Mouse (Mus musculus) kidney, embryonic 14.5 days (tissue): Measurements from ENCODE around the gene Depdc1b. TPM values are rescaled to one million over a fixed set of nuclear protein-coding genes. Genes with fewer than 3 reads are reported as not detected.
A peak's percentile ranks its signal among the peaks of the same experiment; 100 is the strongest.

Experiments
- ATAC-seq: fragments of 200-750 bp; cut with Nextera tagmentation; 2 replicates; pipeline ENCODE4 v1.8.0; 2017; ENCODE audit warnings: moderate number of reproducible peaks, mild to moderate bottlenecking, moderate TSS enrichment, moderate library complexity; ENCODE audit not compliant: low FRiP score, low TSS enrichment
- H3K27ac ChIP-seq: fragments of 300-500 bp; sonication (generic); 2 replicates; pipeline ENCODE4 v1.5.1; 2014; ENCODE audit warnings: low read depth, mild to moderate bottlenecking, low read length, moderate library complexity, mixed read lengths
- H3K27me3 ChIP-seq: fragments of 300-500 bp; sonication (generic); 2 replicates; pipeline ENCODE4 v1.6.1; 2014; ENCODE audit warnings: mild to moderate bottlenecking, low read length; ENCODE audit not compliant: control insufficient read depth, insufficient read depth
- H3K36me3 ChIP-seq: fragments of 300-500 bp; sonication (generic); 2 replicates; pipeline ENCODE4 v1.6.1; 2014; ENCODE audit warnings: low read length, mixed read lengths; ENCODE audit not compliant: control insufficient read depth, insufficient read depth
- H3K4me1 ChIP-seq: fragments of 300-500 bp; sonication (generic); 2 replicates; pipeline ENCODE4 v1.6.1; 2014; ENCODE audit warnings: low read length, mixed read lengths; ENCODE audit not compliant: control insufficient read depth, insufficient read depth
- H3K4me2 ChIP-seq: fragments of 300-500 bp; sonication (generic); replicated peaks from 2 replicates; pipeline ENCODE4 v1.6.1; 2014; ENCODE audit warnings: low read depth, mild to moderate bottlenecking, low read length
- H3K4me3 ChIP-seq: fragments of 300-500 bp; sonication (generic); 2 replicates; pipeline ENCODE4 v1.5.1; 2014; ENCODE audit warnings: mild to moderate bottlenecking, low read length
- H3K9ac ChIP-seq: fragments of 300-500 bp; sonication (generic); 2 replicates; pipeline ENCODE4 v1.6.1; 2014; ENCODE audit warnings: low read depth, mild to moderate bottlenecking, low read length, moderate library complexity
- H3K9me3 ChIP-seq: fragments of 300-500 bp; sonication (generic); 2 replicates; pipeline ENCODE4 v1.6.1; 2016; ENCODE audit warnings: low read length; ENCODE audit not compliant: control insufficient read depth
- WGBS: fragments of 180-500 bp; shearing (Covaris S2); extraction: QIAGEN DNeasy Blood & Tissue Kit; methylation state at CpG from one replicate; pipeline ENCODE4 v1.1.7; 2014; 5-methylcytosine and 5-hydroxymethylcytosine counted together
- polyA plus RNA-seq: library from polyadenylated mRNA; unstranded; fragments of >200 nt; fragmentation: Nextera tagmentation; extraction: Ambion mirVana; gene quantifications from 2 replicates; pipeline ENCODE4 v1.2.1, GENCODE M21; 2014

Depdc1b gene
- polyA plus RNA-seq, 1 experiment from 2014 or later = 14.4 TPM

- Histone ChIP-seq H3K4me2 (no peak overlapping the region), H3K27ac (no peak overlapping the region), H3K4me3 (no peak overlapping the region), H3K9ac (no peak overlapping the region), H3K4me1 (no peaks in the 10 kb centered on the region; the same call in 1 of the 2 replicates), H3K27me3 (no peaks in the 10 kb centered on the region), H3K36me3 (no peaks in the 10 kb centered on the region), H3K9me3 (no peaks in the 10 kb centered on the region)
- ATAC-seq = no peak
- WGBS = 92% methylated on average over 6 of the region's 6 CpGs
Observed at GRCm38 (mm10) chr13:108337340-108337739, 21.2 kb downstream of the Depdc1b start.

GRCm38 (mm10) chr13:108338076-108338836 is 22.1 kb downstream of the Depdc1b start:
- Histone ChIP-seq H3K27me3 (no peaks in the 10 kb centered on the region), H3K4me2 (no peak overlapping the region), H3K27ac (no peak overlapping the region), H3K9me3 (no peaks in the 10 kb centered on the region), H3K9ac (no peak overlapping the region), H3K4me3 (no peak overlapping the region), H3K36me3 (no peaks in the 10 kb centered on the region), H3K4me1 (no peaks in the 10 kb centered on the region; the same call in 1 of the 2 replicates)
- no peak for ATAC-seq
- WGBS = 55% methylated on average over 7 of the region's 7 CpGs

DNA sequence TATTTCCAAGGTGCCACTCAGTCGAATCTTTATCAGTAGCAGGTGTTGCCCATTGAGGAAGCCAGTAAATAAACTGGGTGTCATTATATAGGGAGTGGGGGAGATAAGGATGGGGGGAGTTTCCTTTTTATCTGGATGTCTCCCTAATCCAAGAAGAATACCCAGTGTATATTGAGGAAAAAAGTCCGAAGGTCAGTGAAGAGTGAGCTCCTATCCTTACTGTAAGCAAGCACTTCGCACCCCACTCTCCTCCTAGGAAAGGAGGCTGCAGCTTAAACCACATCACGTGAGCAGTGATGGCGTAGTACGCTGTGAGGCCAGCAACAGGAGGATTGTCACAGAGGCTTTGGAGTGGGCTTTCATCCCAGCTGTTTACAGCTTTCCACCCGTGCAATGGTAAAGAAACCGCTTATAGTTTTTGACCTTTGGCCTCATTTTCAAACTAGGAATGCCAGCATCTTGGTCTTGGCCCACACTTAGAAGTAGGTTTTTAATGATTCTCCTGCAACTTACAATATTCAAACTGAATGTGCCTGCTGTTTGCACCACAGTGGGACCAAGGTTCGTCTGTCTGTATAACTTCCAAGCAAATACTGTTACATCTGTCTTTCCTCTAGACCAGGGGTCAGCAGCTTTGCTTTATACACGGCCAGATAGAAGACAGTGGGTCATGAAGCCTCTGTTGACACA is 23.9 kb downstream of the Depdc1b start:
- ATAC-seq = no peak
- 84% methylated on average over 10 of the region's 10 CpGs for WGBS
- H3K27ac ChIP-seq = no peak overlapping the region

GRCm38 (mm10) chr13:108341585-108341984 is 25.5 kb downstream of the Depdc1b start:
- WGBS = 79% methylated on average over 7 of the region's 7 CpGs
- Histone ChIP-seq H3K4me1 (no peaks in the 10 kb centered on the region), H3K9me3 (no peaks in the 10 kb centered on the region), H3K27me3 (no peaks in the 10 kb centered on the region), H3K4me2 (no peak overlapping the region), H3K27ac (no peak overlapping the region), H3K4me3 (no peak overlapping the region), H3K9ac (no peak overlapping the region), H3K36me3 (no peaks in the 10 kb centered on the region)
- ATAC-seq = no peak

More for the DNA sequence above, 23.9 kb downstream of the Depdc1b start:
- Histone ChIP-seq H3K36me3 (no peaks in the 10 kb centered on the region), H3K27me3 (no peaks in the 10 kb centered on the region), H3K4me3 (no peak overlapping the region), H3K9ac (no peak overlapping the region), H3K9me3 (no peaks in the 10 kb centered on the region), H3K4me2 (no peak overlapping the region), H3K4me1 (no peaks in the 10 kb centered on the region; the same call in 1 of the 2 replicates)

DNA sequence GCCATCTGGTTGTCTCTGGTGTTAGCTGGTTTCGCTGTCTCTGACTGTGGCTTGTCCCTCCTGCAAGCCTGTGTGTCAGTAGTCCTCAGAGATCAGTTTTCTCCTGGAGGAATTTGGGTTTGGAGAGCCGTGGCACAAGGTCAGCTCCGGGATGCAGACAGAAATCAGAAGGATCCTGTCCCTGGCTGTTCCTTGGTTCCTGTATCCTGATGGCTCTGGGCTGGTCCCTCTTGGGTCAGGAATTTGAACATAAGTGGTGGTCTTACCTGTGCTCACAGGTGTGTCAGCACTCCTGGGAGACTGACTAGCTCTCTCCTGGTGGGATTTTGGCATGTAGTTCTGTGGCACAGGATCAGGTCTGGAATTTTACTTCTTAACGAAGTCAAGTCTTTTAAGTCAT is 29.6 kb downstream of the Depdc1b start:
- Histone ChIP-seq H3K9me3 (no peaks in the 10 kb centered on the region), H3K9ac (no peak overlapping the region; the same call in 1 of the 2 replicates), H3K36me3 (no peaks in the 10 kb centered on the region), H3K4me2 (no peak overlapping the region), H3K27ac (no peak overlapping the region), H3K27me3 (no peaks in the 10 kb centered on the region), H3K4me3 (no peak overlapping the region), H3K4me1 (no peaks in the 10 kb centered on the region)
- 68% methylated on average over 4 of the region's 4 CpGs for WGBS
- ATAC-seq = no peak

DNA sequence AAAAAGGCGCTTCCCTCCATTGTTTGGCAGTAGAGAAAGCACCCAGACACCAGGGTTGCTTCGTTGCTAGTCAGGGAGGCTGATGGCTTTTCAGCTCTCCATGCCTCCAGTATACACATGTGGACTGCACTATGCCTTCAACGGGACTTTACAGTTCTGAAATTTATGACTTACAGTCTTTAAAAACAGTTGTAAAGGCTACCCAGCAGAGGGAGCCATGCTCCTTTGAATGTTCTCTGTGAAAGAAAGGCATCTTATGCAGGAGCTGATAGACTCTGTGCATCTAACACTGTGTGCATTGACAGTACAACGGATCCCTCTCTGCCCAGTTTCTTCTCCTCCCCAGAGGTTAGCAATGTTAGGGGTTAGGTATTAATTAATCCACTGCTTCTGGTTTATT is 30.9 kb downstream of the Depdc1b start:
- Histone ChIP-seq H3K4me3 (no peak overlapping the region), H3K27me3 (no peaks in the 10 kb centered on the region), H3K36me3 (no peaks in the 10 kb centered on the region), H3K27ac (no peak overlapping the region), H3K4me2 (no peak overlapping the region), H3K9me3 (no peaks in the 10 kb centered on the region), H3K9ac (no peak overlapping the region), H3K4me1 (no peaks in the 10 kb centered on the region)
- WGBS = 45% methylated on average over 4 of the region's 4 CpGs
- ATAC-seq = peak; percentile 76

GRCm38 (mm10) chr13:108349624-108350023 is 33.5 kb downstream of the Depdc1b start:
- 88% methylated on average over 5 of the region's 5 CpGs for WGBS
- Histone ChIP-seq H3K27ac (no peak overlapping the region), H3K4me1 (no peaks in the 10 kb centered on the region), H3K9ac (no peak overlapping the region), H3K4me2 (no peak overlapping the region), H3K36me3 (no peaks in the 10 kb centered on the region), H3K9me3 (no peaks in the 10 kb centered on the region), H3K27me3 (no peaks in the 10 kb centered on the region), H3K4me3 (no peak overlapping the region)
- ATAC-seq = no peak

DNA sequence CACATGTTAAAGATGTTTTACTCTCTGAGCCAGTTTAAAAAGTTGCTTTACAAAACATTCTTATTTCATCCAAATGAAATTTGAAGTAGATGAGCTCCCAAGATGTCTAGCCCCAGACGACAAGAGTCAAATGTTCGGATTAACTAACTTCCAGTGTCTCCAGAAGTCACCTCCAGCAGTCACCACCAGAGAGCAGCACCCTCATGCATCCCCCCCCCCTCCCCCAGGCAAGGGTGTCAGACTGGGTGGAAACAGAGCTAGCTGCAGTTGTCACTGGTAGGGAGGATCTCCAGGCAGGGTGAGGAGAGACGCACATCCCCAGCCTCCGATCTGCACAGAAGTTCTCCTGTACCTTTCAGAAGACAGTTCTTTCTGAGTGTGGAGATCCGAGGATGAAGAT is 37.6 kb downstream of the Depdc1b start:
- no peaks in the 10 kb centered on the region for H3K36me3 ChIP-seq
- no peaks in the 10 kb centered on the region for H3K9me3 ChIP-seq
- no peaks in the 10 kb centered on the region for H3K27me3 ChIP-seq
- no peaks in the 10 kb centered on the region for H3K4me1 ChIP-seq
- H3K9ac ChIP-seq = no peak overlapping the region
- ATAC-seq = no peak
- H3K4me2 ChIP-seq = no peak overlapping the region
- 84% methylated on average over 5 of the region's 5 CpGs for WGBS
- no peak overlapping the region for H3K27ac ChIP-seq
- no peak overlapping the region for H3K4me3 ChIP-seq
